Mouse (Mus musculus) adipose tissue, adult 10 weeks (tissue): Measurements from ENCODE around the gene Celf6. TPM values are rescaled to one million over a fixed set of nuclear protein-coding genes. Genes with fewer than 3 reads are reported as not detected.

ENCODE experiments used
- polyA plus RNA-seq: library from polyadenylated mRNA; stranded (reverse); fragments of 350-450 nt; fragmentation: Illumina TruSeq; extraction: RNeasy Lipid Tissue Mini Kit (QIAGEN cat#74804); gene quantifications from one replicate; pipeline ENCODE4 v1.2.3, GENCODE M21; 2014; ENCODE audit warnings: low read depth, low replicate concordance

The Celf6 gene
- polyA plus RNA-seq = not detected

GRCm38 (mm10) chr9:59577844-59578504 is at the start of gene Celf6:
Celf6 (plus strand) TSS chr9:59577917.

GRCm38 (mm10) chr9:59539441-59540137 is 38.1 kb upstream of the Celf6 start, which contains the start of the genes Hexa and Tmem202:
Hexa (plus strand) TSS chr9:59539540.
Tmem202 (minus strand) TSS chr9:59539847.

GRCm38 (mm10) chr9:59616622-59617306 is 39.0 kb downstream of the Celf6 start, which contains the start of gene Parp6:
Parp6 (plus strand) TSS chr9:59617284.

GRCm38 (mm10) chr9:59655958-59656634 is 78.4 kb downstream of the Celf6 start, which contains the start of gene Pkm:
Pkm (plus strand) TSS chr9:59656368.

Other genes with a start within 250 kb of the Celf6 start
- 11.2 TPM for gene Bbs4, start 224.4 kb upstream of the Celf6 start, polyA plus RNA-seq
- 37.5 TPM for gene Arih1, start 91.3 kb upstream of the Celf6 start, polyA plus RNA-seq
- gene Hexa, start 38.4 kb upstream of the Celf6 start, polyA plus RNA-seq = 116 TPM
- 2.3 TPM for gene Tmem202, start 38.1 kb upstream of the Celf6 start, polyA plus RNA-seq
- 24.4 TPM for gene Parp6, start 39.4 kb downstream of the Celf6 start, polyA plus RNA-seq
- 325 TPM for gene Pkm, start 78.5 kb downstream of the Celf6 start, polyA plus RNA-seq
- gene Gramd2, start 102.2 kb downstream of the Celf6 start, polyA plus RNA-seq = 26.5 TPM
- 10.4 TPM for gene Senp8, start 172.8 kb downstream of the Celf6 start, polyA plus RNA-seq
- gene Myo9a, start 173.0 kb downstream of the Celf6 start, polyA plus RNA-seq = 8.3 TPM